Mouse (Mus musculus): Measurements from ENCODE around the gene Ggact. TPM values are rescaled to one million over a fixed set of nuclear protein-coding genes. Genes with fewer than 3 reads are reported as not detected.
A peak's percentile ranks its signal among the peaks of the same experiment; 100 is the strongest.

Gene Ggact
- 24.9 and 25.0 TPM in 2 replicates for polyA plus RNA-seq (2015; fragmentation: Nextera tagmentation; extraction: Ambion mirVana)

GRCm38 (mm10) chr14:122913657-122914056, at the start of gene Ggact:
Gene Ggact (minus strand): TSS chr14:122913757.
- no peak for DNase-seq (ENCODE audit: low spot score)

GRCm38 (mm10) chr14:122957941-122958340, 44.4 kb upstream of the Ggact start:
- DNase-seq (ENCODE audit: low spot score): no peak

GRCm38 (mm10) chr14:122953331-122953730, 39.8 kb upstream of the Ggact start:
- peak; percentile 46 for DNase-seq (ENCODE audit: low spot score)

- DNase-seq (ENCODE audit: low spot score): no peak
These were observed 39.0 kb upstream of the Ggact start for GRCm38 (mm10) chr14:122952556-122952955.

- DNase-seq (ENCODE audit: low spot score): no peak
These were observed 38.3 kb upstream of the Ggact start for GRCm38 (mm10) chr14:122951676-122952445.

- no peak for DNase-seq (ENCODE audit: low spot score)
These were observed 37.4 kb upstream of the Ggact start for GRCm38 (mm10) chr14:122950915-122951314.

- no peak for DNase-seq (ENCODE audit: low spot score)
These were observed 29.9 kb upstream of the Ggact start for GRCm38 (mm10) chr14:122943475-122943853.

GRCm38 (mm10) chr14:122942757-122943474, 29.4 kb upstream of the Ggact start:
- DNase-seq (ENCODE audit: low spot score): no peak

GRCm38 (mm10) chr14:122936460-122936859, 22.9 kb upstream of the Ggact start:
- DNase-seq (ENCODE audit: low spot score): no peak

- DNase-seq (ENCODE audit: low spot score): no peak
These were observed 6.5 kb upstream of the Ggact start for GRCm38 (mm10) chr14:122920011-122920410.

- no peak for DNase-seq (ENCODE audit: low spot score)
These were observed 4.1 kb upstream of the Ggact start for GRCm38 (mm10) chr14:122917676-122918075.

GRCm38 (mm10) chr14:122912812-122913498, 602 bp downstream of the Ggact start:
- DNase-seq (ENCODE audit: low spot score): peak; percentile 69

GRCm38 (mm10) chr14:122912137-122912536, 1.4 kb downstream of the Ggact start:
- DNase-seq (ENCODE audit: low spot score): no peak

- DNase-seq (ENCODE audit: low spot score): no peak
These were observed 2.3 kb downstream of the Ggact start for GRCm38 (mm10) chr14:122911265-122911664.

- no peak for DNase-seq (ENCODE audit: low spot score)
These were observed 4.0 kb downstream of the Ggact start for GRCm38 (mm10) chr14:122909368-122910091.

- peak; percentile 9 for DNase-seq (ENCODE audit: low spot score)
These were observed 5.5 kb downstream of the Ggact start for GRCm38 (mm10) chr14:122908075-122908474.

- DNase-seq (ENCODE audit: low spot score): no peak
These were observed 8.6 kb downstream of the Ggact start for GRCm38 (mm10) chr14:122905007-122905406.

- no peak for DNase-seq (ENCODE audit: low spot score)
These were observed 9.6 kb downstream of the Ggact start for GRCm38 (mm10) chr14:122903923-122904351.

GRCm38 (mm10) chr14:122902884-122903283, 10.7 kb downstream of the Ggact start:
- DNase-seq (ENCODE audit: low spot score): no peak

- DNase-seq (ENCODE audit: low spot score): peak; percentile 7
These were observed 11.4 kb downstream of the Ggact start for GRCm38 (mm10) chr14:122902136-122902535.

GRCm38 (mm10) chr14:122901715-122902114, 11.8 kb downstream of the Ggact start:
- DNase-seq (ENCODE audit: low spot score): no peak
